Mouse (Mus musculus) midbrain, postnatal 0 days (tissue): Measurements from ENCODE around the gene Gm21739. TPM values are rescaled to one million over a fixed set of nuclear protein-coding genes. Genes with fewer than 3 reads are reported as not detected.
"Not testable (repeated sequence)": the region's sequence is repeated elsewhere in the genome, so short reads cannot be mapped to it uniquely, and the experiment has no call there.

Source experiments
- ATAC-seq: fragments of 200-750 bp; cut with Nextera tagmentation; 2 replicates; pipeline ENCODE4 v1.8.0; 2017; ENCODE audit warnings: moderate number of reproducible peaks, mild to moderate bottlenecking, moderate TSS enrichment, moderate library complexity; ENCODE audit not compliant: low FRiP score
- DNase-seq: peaks from one replicate; pipeline ENCODE4 v3.0.0-alpha.2; 2015; ENCODE audit warnings: low spot score
- H3K27ac ChIP-seq: fragments of 300-500 bp; sonication (generic); 2 replicates; pipeline ENCODE4 v1.5.1; 2014; ENCODE audit warnings: low read depth, mild to moderate bottlenecking, low read length, mixed read lengths
- H3K27me3 ChIP-seq: fragments of 300-500 bp; sonication (generic); 2 replicates; pipeline ENCODE4 v1.6.1; 2014; ENCODE audit warnings: low read length, control low read depth, mixed read lengths; ENCODE audit not compliant: insufficient read depth
- H3K36me3 ChIP-seq: fragments of 300-500 bp; sonication (generic); 2 replicates; pipeline ENCODE4 v1.6.1; 2014; ENCODE audit warnings: low read length, control low read depth, mixed read lengths; ENCODE audit not compliant: insufficient read depth
- H3K4me1 ChIP-seq: fragments of 300-500 bp; sonication (generic); 2 replicates; pipeline ENCODE4 v1.6.1; 2014; ENCODE audit warnings: mild to moderate bottlenecking, control low read depth, antibody characterized with exemption, low read length, mixed read lengths; ENCODE audit not compliant: insufficient read depth
- H3K4me2 ChIP-seq: fragments of 300-500 bp; sonication (generic); 2 replicates; pipeline ENCODE4 v1.6.1; 2014; ENCODE audit warnings: low read depth, mild to moderate bottlenecking, low read length, mixed read lengths; ENCODE audit not compliant: poor library complexity, severe bottlenecking
- H3K4me3 ChIP-seq: fragments of 300-500 bp; sonication (generic); 2 replicates; pipeline ENCODE4 v1.5.1; 2014; ENCODE audit warnings: low read depth, mild to moderate bottlenecking, low read length, moderate library complexity
- H3K9ac ChIP-seq: fragments of 300-500 bp; sonication (generic); replicated peaks from 2 replicates; pipeline ENCODE4 v1.6.1; 2014; ENCODE audit warnings: mild to moderate bottlenecking, low read length, moderate library complexity, mixed read lengths; ENCODE audit not compliant: poor library complexity, severe bottlenecking
- H3K9me3 ChIP-seq: fragments of 300-500 bp; sonication (generic); 2 replicates; pipeline ENCODE4 v1.6.1; 2016; ENCODE audit warnings: low read length, control low read depth
- WGBS: fragments of 180-500 bp; shearing (Covaris S2); extraction: QIAGEN DNeasy Blood & Tissue Kit; methylation state at CpG from one replicate; pipeline ENCODE4 v1.1.7; 2014; 5-methylcytosine and 5-hydroxymethylcytosine counted together
- polyA plus RNA-seq: library from polyadenylated mRNA; unstranded; fragments of >200 nt; fragmentation: Nextera tagmentation; extraction: Ambion mirVana; gene quantifications from 2 replicates; pipeline ENCODE4 v1.2.1, GENCODE M21; 2015
- total RNA-seq: library from RNA; depleted of rRNA; stranded (reverse); fragments of >200 nt; gene quantifications from 2 replicates; pipeline ENCODE4 v1.2.3, GENCODE M21; 2014; rRNA removed

Gene Gm21739
- total RNA-seq (not detected in 2 replicates), polyA plus RNA-seq (not detected in 2 replicates)

DNA sequence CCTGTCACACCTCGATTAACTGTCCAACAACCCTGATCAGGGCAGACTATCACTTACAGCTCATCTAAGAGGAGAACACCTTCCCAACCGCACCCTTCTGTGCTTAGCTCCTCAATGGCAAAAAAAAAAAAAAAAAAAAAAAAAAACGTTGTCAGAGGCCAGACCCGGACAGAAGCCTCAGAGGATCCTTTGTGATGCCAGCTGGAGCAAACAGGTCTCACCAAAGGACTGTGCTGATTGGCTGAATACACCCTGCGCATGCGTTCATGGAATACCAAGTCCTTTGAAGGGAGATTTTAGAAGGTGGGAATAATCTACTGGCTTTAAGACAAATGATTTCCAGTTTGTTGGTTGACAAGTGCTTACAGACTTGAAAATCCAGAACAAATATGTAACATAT, at the start of gene Gm21739:
Gene Gm21739 (minus strand): TSS at position 101 of the 400 bp plus-strand sequence.
- ATAC-seq, H3K9ac ChIP-seq, H3K27ac ChIP-seq, H3K4me1 ChIP-seq, DNase-seq, H3K36me3 ChIP-seq, H3K27me3 ChIP-seq, H3K4me3 ChIP-seq, H3K4me2 ChIP-seq, H3K9me3 ChIP-seq: not testable (repeated sequence)
- no CpG with 5 or more reads among the region's 6 CpGs for WGBS
